Mouse (Mus musculus) liver, embryonic 16.5 days (tissue): Measurements from ENCODE around the gene Chpf2. TPM values are rescaled to one million over a fixed set of nuclear protein-coding genes. Genes with fewer than 3 reads are reported as not detected.

Experiments
- ATAC-seq: fragments of 200-750 bp; cut with Nextera tagmentation; 2 replicates; pipeline ENCODE4 v1.8.0; 2017; ENCODE audit warnings: low read depth, mild to moderate bottlenecking, moderate number of reproducible peaks, moderate library complexity
- H3K27ac ChIP-seq: fragments of 300-500 bp; sonication (generic); 2 replicates; pipeline ENCODE4 v1.5.1; 2014; ENCODE audit warnings: mild to moderate bottlenecking, low read length
- H3K27me3 ChIP-seq: fragments of 300-500 bp; sonication (generic); 2 replicates; pipeline ENCODE4 v1.6.1; 2014; ENCODE audit warnings: low read depth, low read length, mixed read lengths; ENCODE audit not compliant: control insufficient read depth, insufficient read depth
- H3K36me3 ChIP-seq: fragments of 300-500 bp; sonication (generic); 2 replicates; pipeline ENCODE4 v1.6.1; 2014; ENCODE audit warnings: mild to moderate bottlenecking; ENCODE audit not compliant: control insufficient read depth, insufficient read depth
- H3K4me1 ChIP-seq: fragments of 300-500 bp; sonication (generic); 2 replicates; pipeline ENCODE4 v1.6.1; 2014; ENCODE audit warnings: low read depth, low read length, mixed read lengths; ENCODE audit not compliant: control insufficient read depth
- H3K4me2 ChIP-seq: fragments of 300-500 bp; sonication (generic); 2 replicates; pipeline ENCODE4 v1.6.1; 2014; ENCODE audit warnings: low read depth, low read length, mixed read lengths
- H3K4me3 ChIP-seq: fragments of 300-500 bp; sonication (generic); 2 replicates; pipeline ENCODE4 v1.5.1; 2014; ENCODE audit warnings: low read depth, mild to moderate bottlenecking, low read length
- H3K9ac ChIP-seq: fragments of 300-500 bp; sonication (generic); 2 replicates; pipeline ENCODE4 v1.6.1; 2014; ENCODE audit warnings: low read depth, low read length
- H3K9me3 ChIP-seq: fragments of 300-500 bp; sonication (generic); replicated peaks from 2 replicates; pipeline ENCODE4 v1.6.1; 2016; ENCODE audit warnings: low read length; ENCODE audit not compliant: control insufficient read depth
- WGBS: fragments of 180-500 bp; shearing (Covaris S2); extraction: QIAGEN DNeasy Blood & Tissue Kit; methylation state at CpG from one replicate; pipeline ENCODE4 v1.1.7; 2014; ENCODE audit not compliant: insufficient replicate concordance; 5-methylcytosine and 5-hydroxymethylcytosine counted together
- polyA plus RNA-seq: library from polyadenylated mRNA; unstranded; fragments of >200 nt; fragmentation: Nextera tagmentation; extraction: Ambion mirVana; gene quantifications from 2 replicates; pipeline ENCODE4 v1.2.1, GENCODE M21; 2015

Gene Chpf2
- polyA plus RNA-seq, 1 experiment from 2014 or later, result 11.3 TPM

GRCm38 (mm10) chr5:24595261-24595660, 8.7 kb downstream of the Chpf2 start:
- 61% methylated on average over 5 of the region's 5 CpGs for WGBS
- H3K27me3 ChIP-seq, result peaks cover 44% of the 10 kb centered on the region
- no peak for ATAC-seq
- H3K4me1 ChIP-seq, result peaks cover 21% of the 10 kb centered on the region
- H3K9me3 ChIP-seq, result no peaks in the 10 kb centered on the region
- no peaks in the 10 kb centered on the region for H3K36me3 ChIP-seq
- H3K9ac ChIP-seq, result no peak overlapping the region
- no peak overlapping the region for H3K4me3 ChIP-seq
- no peak overlapping the region for H3K27ac ChIP-seq
- H3K4me2 ChIP-seq, result no peak overlapping the region

- WGBS, result 70% methylated on average over 14 of the region's 14 CpGs
- H3K4me2 ChIP-seq, result no peak overlapping the region
- H3K9ac ChIP-seq, result no peak overlapping the region
- peaks cover 20% of the 10 kb centered on the region for H3K4me1 ChIP-seq
- H3K36me3 ChIP-seq, result no peaks in the 10 kb centered on the region
- H3K27me3 ChIP-seq, result peaks cover 50% of the 10 kb centered on the region
- H3K9me3 ChIP-seq, result no peaks in the 10 kb centered on the region
- H3K27ac ChIP-seq, result no peak overlapping the region
- no peak for ATAC-seq
- no peak overlapping the region for H3K4me3 ChIP-seq
Observed at GRCm38 (mm10) chr5:24595786-24596380, 9.3 kb downstream of the Chpf2 start.

- no peak for ATAC-seq
- Histone ChIP-seq H3K36me3 (no peaks in the 10 kb centered on the region), H3K4me2 (no peak overlapping the region), H3K9me3 (no peaks in the 10 kb centered on the region), H3K27ac (no peak overlapping the region), H3K4me1 (peaks cover 13% of the 10 kb centered on the region), H3K9ac (no peak overlapping the region), H3K27me3 (peaks cover 52% of the 10 kb centered on the region), H3K4me3 (no peak overlapping the region)
- 18% methylated on average over 11 of the region's 11 CpGs for WGBS
Observed at GRCm38 (mm10) chr5:24596519-24597171, 10.1 kb downstream of the Chpf2 start.

GRCm38 (mm10) chr5:24597221-24597728, 10.7 kb downstream of the Chpf2 start:
- Histone ChIP-seq H3K4me1 (peaks cover 6% of the 10 kb centered on the region), H3K27me3 (peaks cover 52% of the 10 kb centered on the region), H3K36me3 (no peaks in the 10 kb centered on the region), H3K4me2 (no peak overlapping the region), H3K9ac (no peak overlapping the region), H3K9me3 (no peaks in the 10 kb centered on the region), H3K27ac (no peak overlapping the region), H3K4me3 (no peak overlapping the region)
- 45% methylated on average over 2 of the region's 2 CpGs for WGBS
- ATAC-seq, result no peak

- ATAC-seq, result no peak
- Histone ChIP-seq H3K9ac (no peak overlapping the region), H3K27ac (no peak overlapping the region), H3K4me1 (peaks cover 3% of the 10 kb centered on the region), H3K27me3 (peaks cover 52% of the 10 kb centered on the region), H3K9me3 (no peaks in the 10 kb centered on the region), H3K4me3 (peak overlapping the region; percentile 43), H3K4me2 (peak overlapping the region; percentile 64), H3K36me3 (no peaks in the 10 kb centered on the region)
- 19% methylated on average over 15 of the region's 15 CpGs for WGBS
Observed at GRCm38 (mm10) chr5:24597901-24598569, 11.5 kb downstream of the Chpf2 start.

- no peak for ATAC-seq
- Histone ChIP-seq H3K36me3 (no peaks in the 10 kb centered on the region), H3K9ac (no peak overlapping the region), H3K4me3 (peak overlapping the region; percentile 43), H3K4me2 (peak overlapping the region; percentile 64), H3K27ac (no peak overlapping the region), H3K27me3 (peaks cover 58% of the 10 kb centered on the region), H3K9me3 (no peaks in the 10 kb centered on the region), H3K4me1 (peaks cover 7% of the 10 kb centered on the region)
- WGBS, result under 1% methylated on average over 39 of the region's 41 CpGs
Observed at GRCm38 (mm10) chr5:24598570-24599006, 12.0 kb downstream of the Chpf2 start.

- Histone ChIP-seq H3K4me1 (peaks cover 7% of the 10 kb centered on the region), H3K27me3 (peaks cover 63% of the 10 kb centered on the region), H3K4me3 (no peak overlapping the region), H3K27ac (no peak overlapping the region), H3K36me3 (no peaks in the 10 kb centered on the region), H3K9ac (no peak overlapping the region), H3K9me3 (no peaks in the 10 kb centered on the region), H3K4me2 (no peak overlapping the region)
- ATAC-seq, result no peak
- 12% methylated on average over 8 of the region's 8 CpGs for WGBS
Observed at GRCm38 (mm10) chr5:24599137-24599536, 12.6 kb downstream of the Chpf2 start.

GRCm38 (mm10) chr5:24600236-24600635, 13.7 kb downstream of the Chpf2 start:
- no peak for ATAC-seq
- H3K9me3 ChIP-seq, result no peaks in the 10 kb centered on the region
- H3K4me3 ChIP-seq, result no peak overlapping the region
- no peaks in the 10 kb centered on the region for H3K36me3 ChIP-seq
- 42% methylated on average over 2 of the region's 2 CpGs for WGBS
- H3K27ac ChIP-seq, result no peak overlapping the region
- H3K9ac ChIP-seq, result no peak overlapping the region
- peaks cover 74% of the 10 kb centered on the region for H3K27me3 ChIP-seq
- H3K4me1 ChIP-seq, result peaks cover 7% of the 10 kb centered on the region
- H3K4me2 ChIP-seq, result no peak overlapping the region
